In the genomic region with DNA sequence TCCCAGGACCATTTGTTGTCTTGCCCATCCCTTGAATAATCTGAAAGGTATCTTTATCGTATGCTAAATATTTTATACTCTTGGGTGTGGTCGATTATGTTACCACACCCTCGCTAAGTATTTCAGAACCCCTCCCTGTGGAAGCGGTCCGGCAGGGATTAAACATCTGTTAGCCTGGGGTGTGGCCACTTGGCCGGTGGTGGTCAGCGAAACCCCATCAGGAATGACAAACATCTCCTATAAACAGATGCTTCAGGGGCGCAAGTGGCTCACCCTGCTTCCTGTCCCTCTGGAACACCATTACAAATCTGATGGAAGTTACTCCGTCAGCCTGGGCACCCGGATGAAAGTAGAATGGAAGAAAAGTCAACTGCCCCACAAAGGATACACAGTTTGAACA, we compare ENCODE assay signal across 23 mouse cellular contexts.
DNase-seq lines count a peak whose midpoint lies in the region; ATAC-seq and TF ChIP-seq lines count a peak whose summit lies in the region.
"Had no signal": no experiment of that assay in that cellular context is flagged by ENCODE, and none has a peak within 500 bp of the region (broad histone marks: within the 10 kb centered on the region; RNA-seq: fewer than 3 reads in every experiment).

No protein-coding gene starts in this region.

- H3K27me3 ChIP-seq in C2C12 (ENCODE audit: control insufficient read depth, insufficient read depth, insufficient read length) = no peaks in the 10 kb centered on the region
- no peaks in the 10 kb centered on the region for H3K27me3 ChIP-seq in myocyte (ENCODE audit: control insufficient read depth, insufficient read depth, insufficient read length)
- H3K27me3 ChIP-seq in hindbrain, postnatal 0 days (ENCODE audit: insufficient read depth, low read length) = no peaks in the 10 kb centered on the region
- H3K27me3 ChIP-seq: CH12.LX; heart, embryonic 13.5 days; Patski had no signal

- no peak overlapping the region for H3K27ac ChIP-seq in hindbrain, postnatal 0 days
- H3K27ac ChIP-seq: heart, embryonic 10.5 days; heart, embryonic 13.5 days; hindbrain, embryonic 14.5 days had no signal

- H3K9ac ChIP-seq in hindbrain, postnatal 0 days (replicated peaks; ENCODE audit: low read length) = no peak overlapping the region
- H3K9ac ChIP-seq: forebrain, postnatal 0 days; heart, embryonic 13.5 days; hindbrain, embryonic 14.5 days had no signal

- no peaks in the 10 kb centered on the region for H3K4me1 ChIP-seq in hindbrain, postnatal 0 days (ENCODE audit: insufficient read depth, low read length)

- H3ac ChIP-seq in C2C12 (ENCODE audit: control insufficient read depth, insufficient read length, low read depth) (no peak overlapping the region), myocyte (ENCODE audit: control insufficient read depth, insufficient read length) (no peak overlapping the region)

- no peak for TF ChIP-seq POLR2A in myocyte (IDR thresholded peaks at IDR 0.05; ENCODE audit: insufficient read length, low read depth)

- TF ChIP-seq CTCF in C2C12 (IDR thresholded peaks at IDR 0.05; ENCODE audit: control insufficient read depth, insufficient read depth, insufficient read length) = no peak
- no peak for TF ChIP-seq CTCF in hindbrain, postnatal 0 days (IDR thresholded peaks at IDR 0.05; ENCODE audit: low read depth)

- no peaks in the 10 kb centered on the region for H3K79me3 ChIP-seq in C2C12 (ENCODE audit: low read depth)

- whole genome bisulfite sequencing in hindbrain, postnatal 0 days = 86% methylated on average over 10 of the region's 10 CpGs

- ATAC-seq in hindbrain, postnatal 0 days = no peak
- ATAC-seq: forebrain, embryonic 14.5 days; forebrain, postnatal 0 days; intestine, postnatal 0 days; Patski had no signal

- H3K79me2 ChIP-seq in C2C12 (ENCODE audit: control insufficient read depth, insufficient read depth) (no peaks in the 10 kb centered on the region), myocyte (ENCODE audit: control insufficient read depth, insufficient read depth) (no peaks in the 10 kb centered on the region)

- H3K9me3 ChIP-seq in hindbrain, postnatal 0 days (ENCODE audit: low read length) = no peaks in the 10 kb centered on the region
- H3K9me3 ChIP-seq: G1E; heart, embryonic 10.5 days; heart, embryonic 13.5 days had no signal

- DNase-seq in gastrocnemius, postnatal 25 days = peak; percentile 34
- DNase-seq in gastrocnemius, adult 18-20 months (ENCODE audit: low spot score) = no peak
- DNase-seq in 3134 (ENCODE audit: extremely low read depth, insufficient read length, low spot score) = peak; percentile 83
- no peak for DNase-seq in cerebellum, postnatal 4 days (ENCODE audit: low spot score in 2 of 2)
- DNase-seq in hindbrain, postnatal 0 days (ENCODE audit: low spot score) = no peak
- DNase-seq: adrenal gland, adult 2 months; adrenal gland, postnatal 14 days; cerebellum, adult 11-12 months; cerebellum, adult 8-10 months; cerebellum, postnatal 10 days; cerebellum, postnatal 36 days; forebrain, postnatal 0 days; kidney, adult 2 months had no signal

- no peak overlapping the region for H3K4me3 ChIP-seq in C2C12 (ENCODE audit: insufficient read depth, poor library complexity, severe bottlenecking)
- H3K4me3 ChIP-seq in myocyte = no peak overlapping the region
- no peak overlapping the region for H3K4me3 ChIP-seq in hindbrain, postnatal 0 days (ENCODE audit: low read length)
- H3K4me3 ChIP-seq: heart, embryonic 10.5 days; heart, embryonic 13.5 days had no signal

- H3K36me3 ChIP-seq in C2C12 (ENCODE audit: control insufficient read depth, insufficient read depth) (no peaks in the 10 kb centered on the region), myocyte (ENCODE audit: control insufficient read depth, insufficient read depth) (no peaks in the 10 kb centered on the region)
- H3K36me3 ChIP-seq in hindbrain, postnatal 0 days (ENCODE audit: insufficient read depth, low read length) = no peaks in the 10 kb centered on the region
- H3K36me3 ChIP-seq: G1E; heart, embryonic 10.5 days; heart, embryonic 13.5 days had no signal

- H3K4me2 ChIP-seq in myocyte (ENCODE audit: low read depth) = peak overlapping the region; percentile 67
- no peak overlapping the region for H3K4me2 ChIP-seq in hindbrain, postnatal 0 days (ENCODE audit: low read depth, low read length)
- H3K4me2 ChIP-seq: heart, embryonic 13.5 days; hindbrain, embryonic 14.5 days had no signal

TF ChIP-seq in C2C12, 6 proteins besides CTCF, POLR2A, EP300 and RAD21:
- TF ChIP-seq MYOD1 (IDR thresholded peaks at IDR 0.05; ENCODE audit: control insufficient read depth, insufficient read length, low read depth) = peak; percentile 91
- no peak for TF ChIP-seq MAX (IDR thresholded peaks at IDR 0.05)
- no peak for TF ChIP-seq USF1 (IDR thresholded peaks at IDR 0.05; ENCODE audit: low read depth)
TF ChIP-seq in C2C12: peak in this region for 1.

TF ChIP-seq in myocyte, 11 proteins besides CTCF, POLR2A, EP300 and RAD21:
- TF ChIP-seq CEBPB (IDR thresholded peaks at IDR 0.05; ENCODE audit: insufficient read depth, poor library complexity, severe bottlenecking) (no peak; the same call in 1 of the 2 replicates), SRF (IDR thresholded peaks at IDR 0.05; ENCODE audit: control insufficient read depth, insufficient read length, low read depth) (no peak), TCF12 (IDR thresholded peaks at IDR 0.05; ENCODE audit: insufficient read depth, poor library complexity, severe bottlenecking) (peak; percentile 91), REST (IDR thresholded peaks at IDR 0.05; ENCODE audit: insufficient read depth, insufficient read length) (no peak), TCF3 (IDR thresholded peaks at IDR 0.05; ENCODE audit: insufficient read length, low read depth) (peak; percentile 78), USF1 (IDR thresholded peaks at IDR 0.05; ENCODE audit: low read depth) (no peak), MYOD1 (IDR thresholded peaks at IDR 0.05; ENCODE audit: control insufficient read depth in 1 of 3, insufficient read length in 2 of 3, low read depth in 2 of 3) (peak; percentile 39 to 95 (median 91)), E2F4 (IDR thresholded peaks at IDR 0.05; ENCODE audit: insufficient read depth) (no peak), MAX (IDR thresholded peaks at IDR 0.05; ENCODE audit: low read depth) (no peak), MYOG (IDR thresholded peaks at IDR 0.05; ENCODE audit: control insufficient read depth in 1 of 3, insufficient read depth in 1 of 3, insufficient read length in 2 of 3, low read depth in 2 of 3) (peak; percentile 74 to 95 (median 88)), POLR2AphosphoS2 (IDR thresholded peaks at IDR 0.05; ENCODE audit: insufficient read length, low read depth) (no peak)

Comparison
In these comparisons a context has a peak if more than half of its experiments do, and no peak if none do; other contexts are left out.
1. DNase-seq: peak in gastrocnemius, postnatal 25 days (single experiment) and 3134 (single experiment); none in gastrocnemius, adult 18-20 months (single experiment), cerebellum, postnatal 4 days (0 of 2) and hindbrain, postnatal 0 days (single experiment).